Mouse (Mus musculus): Measurements from ENCODE around the gene Cyb5r4. TPM values are rescaled to one million over a fixed set of nuclear protein-coding genes. Genes with fewer than 3 reads are reported as not detected.

Gene Cyb5r4
- polyA plus RNA-seq, 1 experiment from 2014 or later: 79.2 TPM

DNA sequence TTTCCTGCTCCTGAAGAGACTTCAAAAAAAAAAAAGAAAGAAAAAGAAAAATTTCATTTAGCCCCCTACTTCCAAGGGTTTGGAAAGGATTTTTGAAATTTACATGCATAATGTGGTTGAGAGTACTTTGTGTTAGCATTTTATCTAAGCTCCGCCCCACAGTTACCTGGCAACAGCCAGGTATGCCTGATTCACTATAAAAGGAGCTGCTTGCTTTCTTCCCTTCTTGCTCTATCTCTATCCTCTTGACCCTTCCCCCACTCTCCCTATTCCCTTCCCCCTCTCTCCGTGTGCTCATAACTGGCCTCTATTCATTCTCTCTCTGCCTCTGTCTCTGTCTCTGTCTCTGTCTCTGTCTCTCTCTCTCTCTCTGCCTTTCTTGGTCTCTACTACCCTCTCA lies 40.9 kb upstream of the Cyb5r4 start:
- TF ChIP-seq CTCF (IDR thresholded peaks at IDR 0.05; ENCODE audit: low read depth): no peak
- H3K9me3 ChIP-seq (replicated peaks; ENCODE audit: low read length): no peaks in the 10 kb centered on the region
- ATAC-seq (replicated peaks; ENCODE audit: low FRiP score, low read depth) (no peak), DNase-seq (ENCODE audit: low spot score) (no peak)
- no peak overlapping the region for H3K4me2 ChIP-seq (ENCODE audit: low read length)
- H3K9ac ChIP-seq (ENCODE audit: low read depth, low read length): no peak overlapping the region
- no peaks in the 10 kb centered on the region for H3K27me3 ChIP-seq (ENCODE audit: insufficient read depth, low read length)
- H3K4me3 ChIP-seq (replicated peaks; ENCODE audit: low read depth, low read length): no peak overlapping the region
- no peaks in the 10 kb centered on the region for H3K36me3 ChIP-seq (ENCODE audit: insufficient read depth, low read length)
- 56% methylated on average over 2 of the region's 2 CpGs for WGBS
- H3K27ac ChIP-seq: no peak overlapping the region
- no peaks in the 10 kb centered on the region for H3K4me1 ChIP-seq (replicated peaks; ENCODE audit: insufficient read depth, low read length)

DNA sequence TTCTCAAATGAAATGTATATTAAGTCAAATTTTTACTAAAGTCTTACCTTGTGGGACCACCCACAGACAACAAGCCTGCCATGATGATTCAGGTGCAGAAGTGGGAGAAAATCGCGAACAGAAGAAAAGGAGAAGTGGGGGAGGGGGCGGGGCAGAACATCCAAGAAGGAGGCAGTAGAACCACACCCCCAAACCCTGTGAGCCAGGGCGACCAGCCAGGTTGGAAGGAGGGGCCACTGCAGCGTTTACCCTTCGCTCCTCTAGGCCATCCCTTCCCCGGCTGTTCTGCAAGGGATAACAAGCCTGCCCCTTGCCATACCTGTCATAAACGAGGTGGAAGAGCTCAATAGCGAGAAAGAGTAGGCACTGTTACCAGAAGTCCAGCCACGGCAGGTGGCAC lies 40.3 kb upstream of the Cyb5r4 start:
- Histone ChIP-seq H3K9me3 (replicated peaks; ENCODE audit: low read length) (no peaks in the 10 kb centered on the region), H3K4me2 (ENCODE audit: low read length) (no peak overlapping the region), H3K27me3 (ENCODE audit: insufficient read depth, low read length) (no peaks in the 10 kb centered on the region), H3K9ac (ENCODE audit: low read depth, low read length) (no peak overlapping the region), H3K36me3 (ENCODE audit: insufficient read depth, low read length) (no peaks in the 10 kb centered on the region), H3K27ac (no peak overlapping the region), H3K4me1 (replicated peaks; ENCODE audit: insufficient read depth, low read length) (no peaks in the 10 kb centered on the region), H3K4me3 (replicated peaks; ENCODE audit: low read depth, low read length) (no peak overlapping the region)
- 33% methylated on average over 10 of the region's 10 CpGs for WGBS
- ATAC-seq (replicated peaks; ENCODE audit: low FRiP score, low read depth) (no peak), DNase-seq (ENCODE audit: low spot score) (no peak)
- no peak for TF ChIP-seq CTCF (IDR thresholded peaks at IDR 0.05; ENCODE audit: low read depth)

DNA sequence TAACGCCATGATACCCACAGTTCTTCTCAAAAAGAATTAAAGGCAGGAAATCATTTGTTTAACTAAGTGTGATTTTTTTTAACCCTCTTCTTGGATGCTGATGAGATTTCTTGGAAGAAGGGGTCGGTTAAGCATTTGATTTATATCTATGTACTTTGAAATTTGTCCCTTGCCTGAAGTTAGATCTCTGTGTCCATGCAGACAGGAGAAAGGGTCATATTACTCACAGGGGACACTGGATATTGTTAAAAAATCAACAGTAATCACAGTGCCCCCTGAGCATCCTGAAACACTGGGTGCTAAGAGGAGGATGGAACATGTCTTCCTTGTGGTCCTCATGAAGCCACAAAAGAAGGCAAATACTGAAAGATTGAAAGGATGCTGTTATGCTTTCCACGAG lies 37.2 kb upstream of the Cyb5r4 start:
- Histone ChIP-seq H3K9me3 (replicated peaks; ENCODE audit: low read length) (no peaks in the 10 kb centered on the region), H3K36me3 (ENCODE audit: insufficient read depth, low read length) (no peaks in the 10 kb centered on the region), H3K27me3 (ENCODE audit: insufficient read depth, low read length) (no peaks in the 10 kb centered on the region), H3K9ac (ENCODE audit: low read depth, low read length) (no peak overlapping the region), H3K4me3 (replicated peaks; ENCODE audit: low read depth, low read length) (no peak overlapping the region), H3K4me1 (replicated peaks; ENCODE audit: insufficient read depth, low read length) (no peaks in the 10 kb centered on the region), H3K4me2 (ENCODE audit: low read length) (no peak overlapping the region), H3K27ac (no peak overlapping the region)
- 20% methylated on average over 3 of the region's 3 CpGs for WGBS
- ATAC-seq (replicated peaks; ENCODE audit: low FRiP score, low read depth) (peak; percentile 64), DNase-seq (ENCODE audit: low spot score) (peak; percentile 88)
- no peak for TF ChIP-seq CTCF (IDR thresholded peaks at IDR 0.05; ENCODE audit: low read depth)

DNA sequence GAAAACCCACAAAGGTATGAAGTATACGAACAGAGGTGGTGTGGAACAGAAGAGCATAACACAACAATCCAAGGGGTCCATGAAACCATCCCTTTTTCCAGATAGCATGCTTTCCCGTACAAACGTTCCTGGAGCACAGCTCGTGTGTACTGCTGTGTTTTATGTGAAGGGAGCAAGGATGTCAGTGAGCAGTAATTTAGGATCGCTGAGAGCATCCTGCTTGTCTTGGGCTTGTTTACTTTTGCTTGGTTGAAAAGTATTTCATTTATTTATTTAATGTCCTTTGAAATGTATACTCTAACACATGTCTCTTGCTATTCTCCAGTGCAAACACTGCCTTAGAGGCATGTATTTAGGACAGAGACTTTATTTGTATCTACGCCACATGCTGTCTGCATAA lies 36.7 kb upstream of the Cyb5r4 start:
- Histone ChIP-seq H3K9me3 (replicated peaks; ENCODE audit: low read length) (no peaks in the 10 kb centered on the region), H3K27ac (no peak overlapping the region), H3K4me3 (replicated peaks; ENCODE audit: low read depth, low read length) (no peak overlapping the region), H3K36me3 (ENCODE audit: insufficient read depth, low read length) (no peaks in the 10 kb centered on the region), H3K4me1 (replicated peaks; ENCODE audit: insufficient read depth, low read length) (no peaks in the 10 kb centered on the region), H3K4me2 (ENCODE audit: low read length) (no peak overlapping the region), H3K27me3 (ENCODE audit: insufficient read depth, low read length) (no peaks in the 10 kb centered on the region), H3K9ac (ENCODE audit: low read depth, low read length) (no peak overlapping the region)
- no peak for TF ChIP-seq CTCF (IDR thresholded peaks at IDR 0.05; ENCODE audit: low read depth)
- DNase-seq (ENCODE audit: low spot score): peak; percentile 61
- 30% methylated on average over 6 of the region's 6 CpGs for WGBS
- peak; percentile 46 for ATAC-seq (replicated peaks; ENCODE audit: low FRiP score, low read depth)

DNA sequence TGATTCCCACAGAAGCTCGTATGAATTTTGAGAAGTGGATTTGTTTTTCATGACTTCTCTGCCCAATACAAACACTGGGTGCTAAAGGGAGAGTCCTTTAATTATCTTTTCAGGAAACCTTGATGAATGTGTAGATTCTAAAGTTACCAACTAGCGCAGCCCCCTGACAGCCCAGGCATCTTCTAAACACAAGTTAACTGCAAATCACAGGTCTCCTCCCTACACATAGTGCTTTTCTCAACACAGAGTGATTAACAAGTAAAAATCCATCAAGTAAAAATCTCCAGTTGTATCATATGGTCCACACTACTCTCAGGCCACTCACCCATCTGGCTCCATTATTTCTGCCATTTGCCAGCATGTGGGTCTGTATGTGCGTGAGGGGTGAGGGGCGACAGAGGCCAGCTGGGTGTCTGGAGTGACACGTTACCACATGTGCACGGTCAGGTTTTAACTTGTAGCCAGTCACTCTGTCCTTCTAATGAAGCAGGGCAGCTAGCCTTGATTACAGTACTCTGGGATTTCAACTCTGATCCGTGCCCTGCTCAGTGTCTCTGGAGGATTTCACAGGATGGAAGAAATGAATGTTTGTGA lies 35.0 kb upstream of the Cyb5r4 start:
- Histone ChIP-seq H3K36me3 (ENCODE audit: insufficient read depth, low read length) (no peaks in the 10 kb centered on the region), H3K27ac (no peak overlapping the region), H3K9me3 (replicated peaks; ENCODE audit: low read length) (no peaks in the 10 kb centered on the region), H3K9ac (ENCODE audit: low read depth, low read length) (no peak overlapping the region), H3K4me2 (ENCODE audit: low read length) (no peak overlapping the region), H3K4me1 (replicated peaks; ENCODE audit: insufficient read depth, low read length) (no peaks in the 10 kb centered on the region), H3K27me3 (ENCODE audit: insufficient read depth, low read length) (no peaks in the 10 kb centered on the region), H3K4me3 (replicated peaks; ENCODE audit: low read depth, low read length) (no peak overlapping the region)
- TF ChIP-seq CTCF (IDR thresholded peaks at IDR 0.05; ENCODE audit: low read depth): no peak
- ATAC-seq (replicated peaks; ENCODE audit: low FRiP score, low read depth): peak; percentile 65
- peak; percentile 86 for DNase-seq (ENCODE audit: low spot score)
- 18% methylated on average over 7 of the region's 7 CpGs for WGBS

DNA sequence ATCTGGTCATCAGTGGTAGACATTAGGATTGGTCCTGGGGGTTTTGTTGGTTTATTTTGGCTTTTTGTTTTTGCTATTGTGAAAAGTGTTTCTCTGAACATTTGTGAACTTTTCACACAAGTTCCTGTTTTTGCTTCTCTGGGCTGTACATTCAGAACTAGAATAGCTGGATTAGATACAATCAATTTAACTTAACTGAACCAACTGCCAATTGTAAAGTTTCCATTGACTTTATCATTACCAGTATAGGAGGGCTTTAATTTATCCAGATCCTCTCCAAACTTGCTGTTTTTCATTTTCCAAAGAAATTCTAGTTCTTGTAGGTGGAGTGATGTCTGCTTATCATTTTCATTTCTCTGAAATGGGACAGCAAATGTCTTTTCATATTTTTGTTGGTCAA lies 32.0 kb upstream of the Cyb5r4 start:
- H3K4me3 ChIP-seq (replicated peaks; ENCODE audit: low read depth, low read length): no peak overlapping the region
- DNase-seq (ENCODE audit: low spot score) (no peak), ATAC-seq (replicated peaks; ENCODE audit: low FRiP score, low read depth) (no peak)
- no peak for TF ChIP-seq CTCF (IDR thresholded peaks at IDR 0.05; ENCODE audit: low read depth)
- H3K27me3 ChIP-seq (ENCODE audit: insufficient read depth, low read length): no peaks in the 10 kb centered on the region
- H3K4me2 ChIP-seq (ENCODE audit: low read length): no peak overlapping the region
- H3K9me3 ChIP-seq (replicated peaks; ENCODE audit: low read length): no peaks in the 10 kb centered on the region
- no peak overlapping the region for H3K27ac ChIP-seq
- H3K9ac ChIP-seq (ENCODE audit: low read depth, low read length): no peak overlapping the region
- no peaks in the 10 kb centered on the region for H3K36me3 ChIP-seq (ENCODE audit: insufficient read depth, low read length)
- H3K4me1 ChIP-seq (replicated peaks; ENCODE audit: insufficient read depth, low read length): no peaks in the 10 kb centered on the region

DNA sequence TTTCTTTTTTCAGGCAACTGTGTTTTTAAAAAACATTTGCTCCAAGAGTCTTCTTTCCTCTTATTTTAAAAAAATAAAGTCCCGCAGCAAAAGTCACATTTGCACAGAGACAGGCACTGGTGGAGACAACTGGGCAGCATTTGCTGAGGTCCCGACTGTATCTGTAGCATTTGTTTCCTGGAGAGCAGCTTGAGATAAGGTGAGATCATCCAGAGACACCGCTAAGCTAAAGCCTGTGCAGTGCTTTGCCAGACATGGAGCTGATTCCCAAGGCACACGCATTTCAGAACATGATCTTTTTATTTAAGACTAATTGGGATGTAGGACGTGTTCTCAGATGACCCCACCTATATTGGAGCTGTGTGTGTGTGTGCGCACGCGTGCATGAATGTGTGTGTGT lies 30.1 kb upstream of the Cyb5r4 start:
- Histone ChIP-seq H3K4me1 (replicated peaks; ENCODE audit: insufficient read depth, low read length) (no peaks in the 10 kb centered on the region), H3K27me3 (ENCODE audit: insufficient read depth, low read length) (no peaks in the 10 kb centered on the region), H3K9me3 (replicated peaks; ENCODE audit: low read length) (no peaks in the 10 kb centered on the region), H3K4me2 (ENCODE audit: low read length) (no peak overlapping the region), H3K27ac (no peak overlapping the region), H3K36me3 (ENCODE audit: insufficient read depth, low read length) (no peaks in the 10 kb centered on the region), H3K9ac (ENCODE audit: low read depth, low read length) (no peak overlapping the region), H3K4me3 (replicated peaks; ENCODE audit: low read depth, low read length) (no peak overlapping the region)
- no peak for TF ChIP-seq CTCF (IDR thresholded peaks at IDR 0.05; ENCODE audit: low read depth)
- DNase-seq (ENCODE audit: low spot score): no peak
- ATAC-seq (replicated peaks; ENCODE audit: low FRiP score, low read depth): no peak
- WGBS: 72% methylated on average over 8 of the region's 8 CpGs

All from kidney, postnatal 0 days (tissue).